Mouse (Mus musculus) testis, adult 2 months (tissue): ENCODE results near the gene Fgfr4. TPM values are rescaled to one million over a fixed set of nuclear protein-coding genes. Genes with fewer than 3 reads are reported as not detected.

ENCODE experiments used
- H3K27ac ChIP-seq: fragments of 200-500 bp; 2 replicates; pipeline ENCODE4 v1.5.1; 2012; ENCODE audit warnings: low read depth, low read length; ENCODE audit not compliant: control insufficient read depth, insufficient read depth
- H3K27me3 ChIP-seq: fragments of 200-500 bp; 2 replicates; pipeline ENCODE4 v1.6.1; 2012; ENCODE audit warnings: mild to moderate bottlenecking, low read length, moderate library complexity; ENCODE audit not compliant: control insufficient read depth, insufficient read depth
- H3K36me3 ChIP-seq: fragments of 200-500 bp; 2 replicates; pipeline ENCODE4 v1.6.1; 2012; ENCODE audit warnings: mild to moderate bottlenecking, low read length; ENCODE audit not compliant: control insufficient read depth, insufficient read depth
- H3K4me1 ChIP-seq: fragments of 200-500 bp; 2 replicates; pipeline ENCODE4 v1.6.1; 2012; ENCODE audit warnings: low read length; ENCODE audit not compliant: control insufficient read depth, insufficient read depth
- H3K4me3 ChIP-seq: fragments of 200-500 bp; 2 replicates; pipeline ENCODE4 v1.5.1; 2012; ENCODE audit warnings: low read depth, mild to moderate bottlenecking, low read length, moderate library complexity, mixed read lengths; ENCODE audit not compliant: control insufficient read depth
- CTCF ChIP-seq: fragments of 200-500 bp; IDR thresholded peaks from 2 replicates; pipeline ENCODE4 v1.5.1; 2012; ENCODE audit warnings: low read depth, mild to moderate bottlenecking, inconsistent platforms, low read length, moderate library complexity; ENCODE audit not compliant: control insufficient read depth, insufficient read depth, insufficient replicate concordance
- POLR2A ChIP-seq: fragments of 200-500 bp; IDR thresholded peaks from 2 replicates; pipeline ENCODE4 v1.6.1; 2012; ENCODE audit warnings: low read depth, mild to moderate bottlenecking, inconsistent platforms, low read length, moderate library complexity; ENCODE audit not compliant: control insufficient read depth
- polyA plus RNA-seq: library from polyadenylated mRNA; depleted of rRNA; stranded (reverse); fragments of >200 nt; gene quantifications from 2 replicates; pipeline ENCODE4 v1.2.3, GENCODE M21; 2012; rRNA removed

Gene Fgfr4
- polyA plus RNA-seq, 1 experiment: 3.0 TPM

GRCm38 (mm10) chr13:55212361-55213137, 60.1 kb downstream of the Fgfr4 start:
- H3K27ac ChIP-seq: peak overlapping the region; percentile 91
- peaks cover 10% of the 10 kb centered on the region for H3K4me1 ChIP-seq
- TF ChIP-seq CTCF (no peak), POLR2A (no peak)

GRCm38 (mm10) chr13:55213138-55213806, 60.8 kb downstream of the Fgfr4 start:
- H3K4me1 ChIP-seq: peaks cover 10% of the 10 kb centered on the region
- H3K27me3 ChIP-seq: no peaks in the 10 kb centered on the region
- peak overlapping the region; percentile 91 for H3K27ac ChIP-seq
- peak overlapping the region; percentile 87 for H3K4me3 ChIP-seq
- peaks cover 3% of the 10 kb centered on the region for H3K36me3 ChIP-seq
- TF ChIP-seq POLR2A (no peak), CTCF (no peak)

More at GRCm38 (mm10) chr13:55212361-55213137, 60.1 kb downstream of the Fgfr4 start:
- Histone ChIP-seq H3K4me3 (peak overlapping the region; percentile 87), H3K27me3 (no peaks in the 10 kb centered on the region), H3K36me3 (peaks cover 3% of the 10 kb centered on the region)

Other genes with a start within 250 kb of the Fgfr4 start
- 1.0 TPM in 2 replicates for gene Unc5a, start 203.2 kb upstream of the Fgfr4 start, polyA plus RNA-seq
- gene Hk3, start 131.3 kb upstream of the Fgfr4 start, polyA plus RNA-seq: 0.77 and 1.2 TPM in 2 replicates
- 6.4 and 8.3 TPM in 2 replicates for gene Uimc1, start 52.3 kb upstream of the Fgfr4 start, polyA plus RNA-seq
- gene Zfp346, start 47.3 kb upstream of the Fgfr4 start, polyA plus RNA-seq: 27.4 and 28.4 TPM in 2 replicates
- gene Gm17617, start 19.1 kb upstream of the Fgfr4 start, polyA plus RNA-seq: not detected in 2 replicates
- 9.0 and 9.5 TPM in 2 replicates for gene Nsd1, start 57.1 kb downstream of the Fgfr4 start, polyA plus RNA-seq
- gene Prelid1, start 167.9 kb downstream of the Fgfr4 start, polyA plus RNA-seq: 32.7 and 40.0 TPM in 2 replicates
- 33.4 and 37.0 TPM in 2 replicates for gene Rab24, start 169.3 kb downstream of the Fgfr4 start, polyA plus RNA-seq
- 2.3 and 2.4 TPM in 2 replicates for gene Mxd3, start 177.2 kb downstream of the Fgfr4 start, polyA plus RNA-seq
- gene Lman2, start 210.1 kb downstream of the Fgfr4 start, polyA plus RNA-seq: 43.7 and 44.8 TPM in 2 replicates
- gene Rgs14, start 217.1 kb downstream of the Fgfr4 start, polyA plus RNA-seq: 0.10 and 0.14 TPM in 2 replicates
- 0.16 and 0.22 TPM in 2 replicates for gene Slc34a1, start 245.5 kb downstream of the Fgfr4 start, polyA plus RNA-seq